Mouse (Mus musculus) limb, embryonic 10.5 days (tissue): ENCODE measurements around the gene Lrrc73. TPM values are rescaled to one million over a fixed set of nuclear protein-coding genes. Genes with fewer than 3 reads are reported as not detected.

ENCODE experiments used
- microRNA counts: library from miRNA; unstranded; fragments of <30 nt; microRNA quantifications from one replicate; lab custom pipeline; 2017
- microRNA-seq: library from miRNA; unstranded; fragments of <30 nt; microRNA quantifications from one replicate; pipeline ENCODE4, GENCODE M21; 2017
- polyA plus RNA-seq: library from polyadenylated mRNA; unstranded; fragments of >200 nt; fragmentation: Nextera tagmentation; extraction: Ambion mirVana; gene quantifications from 2 replicates; pipeline ENCODE4 v1.2.1, GENCODE M21; 2016

The Lrrc73 gene
- polyA plus RNA-seq, 1 experiment from 2014 or later, result 0.44 TPM

MicroRNAs within 50 kb of the gene (microRNA counts, 519-probe panel; counts per million panel counts)
- 684 counts per million, percentile 72 among the panel's probes with 10 or more counts for microRNA mmu-miR-693-3p (lab: Ali Mortazavi, UCI)
- 684 counts per million, percentile 72 among the panel's probes with 10 or more counts for microRNA mmu-miR-693-5p (lab: Ali Mortazavi, UCI)

Small RNAs within 50 kb of the gene (microRNA-seq; reads per million reads assigned to microRNA genes)
- gene Mir693, result 0.88 reads per million

Other genes starting within 250 kb of the Lrrc73 start
- gene Vegfa, start 221.2 kb upstream of the Lrrc73 start, polyA plus RNA-seq, result 2.0 and 3.1 TPM in 2 replicates
- 184 and 192 TPM in 2 replicates for gene Mrps18a, start 142.5 kb upstream of the Lrrc73 start, polyA plus RNA-seq
- gene Rsph9, start 109.3 kb upstream of the Lrrc73 start, polyA plus RNA-seq, result 7.7 and 10.0 TPM in 2 replicates
- 37.7 and 39.2 TPM in 2 replicates for gene Mad2l1bp, start 100.0 kb upstream of the Lrrc73 start, polyA plus RNA-seq
- gene Gtpbp2, start 92.5 kb upstream of the Lrrc73 start, polyA plus RNA-seq, result 31.8 and 40.6 TPM in 2 replicates
- gene Polh, start 50.9 kb upstream of the Lrrc73 start, polyA plus RNA-seq, result 11.4 and 11.5 TPM in 2 replicates
- 72.7 and 78.5 TPM in 2 replicates for gene Xpo5, start 50.7 kb upstream of the Lrrc73 start, polyA plus RNA-seq
- gene Polr1c, start 5.5 kb upstream of the Lrrc73 start, polyA plus RNA-seq, result 132 and 144 TPM in 2 replicates
- 73.0 and 81.9 TPM in 2 replicates for gene Yipf3, start 5.5 kb upstream of the Lrrc73 start, polyA plus RNA-seq
- 60.3 and 61.2 TPM in 2 replicates for gene Tjap1, start 29.5 kb downstream of the Lrrc73 start, polyA plus RNA-seq
- gene Dlk2, start 43.9 kb downstream of the Lrrc73 start, polyA plus RNA-seq, result 0.65 and 1.3 TPM in 2 replicates
- gene Abcc10, start 74.8 kb downstream of the Lrrc73 start, polyA plus RNA-seq, result 4.5 and 5.7 TPM in 2 replicates
- 7.9 and 9.4 TPM in 2 replicates for gene Zfp318, start 130.2 kb downstream of the Lrrc73 start, polyA plus RNA-seq
- 0.21 and 0.44 TPM in 2 replicates for gene Crip3, start 175.4 kb downstream of the Lrrc73 start, polyA plus RNA-seq
- gene Slc22a7, start 184.9 kb downstream of the Lrrc73 start, polyA plus RNA-seq, result not detected in 2 replicates
- 0.09 and 0.34 TPM in 2 replicates for gene Ttbk1, start 234.1 kb downstream of the Lrrc73 start, polyA plus RNA-seq
- gene Dnph1, start 243.2 kb downstream of the Lrrc73 start, polyA plus RNA-seq, result 70.1 and 78.6 TPM in 2 replicates